Mouse (Mus musculus): Measurements from ENCODE around the gene Ebf1. TPM values are rescaled to one million over a fixed set of nuclear protein-coding genes. Genes with fewer than 3 reads are reported as not detected.
A peak's percentile ranks its signal among the peaks of the same experiment; 100 is the strongest.

The Ebf1 gene
- total RNA-seq, 2 experiments from 2014 or later, result 2.9 to 6.1 TPM

DNA sequence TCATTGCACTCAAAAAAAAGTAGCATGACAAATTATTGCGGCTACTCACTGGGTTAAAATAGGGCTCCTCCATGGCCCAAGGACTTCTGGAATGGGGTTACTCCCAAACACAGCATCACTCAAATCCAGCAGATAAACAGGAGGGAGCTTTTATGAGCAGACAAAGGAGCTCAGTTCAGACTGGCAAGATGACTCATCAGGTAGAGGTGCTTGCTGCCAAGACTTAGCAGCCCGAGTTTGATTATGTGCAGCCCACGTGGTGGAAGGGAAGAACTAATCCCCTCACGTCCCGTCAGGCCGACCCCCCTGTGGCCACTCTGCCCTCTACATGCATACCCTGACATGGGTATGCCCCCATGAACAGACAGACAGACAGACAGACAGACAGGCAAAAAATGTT is 285.0 kb downstream of the Ebf1 start:
- DNase-seq (ENCODE audit: low spot score in 2 of 2), result no peak
- intact Hi-C loops (cut with DNase I), result no loop called here

DNA sequence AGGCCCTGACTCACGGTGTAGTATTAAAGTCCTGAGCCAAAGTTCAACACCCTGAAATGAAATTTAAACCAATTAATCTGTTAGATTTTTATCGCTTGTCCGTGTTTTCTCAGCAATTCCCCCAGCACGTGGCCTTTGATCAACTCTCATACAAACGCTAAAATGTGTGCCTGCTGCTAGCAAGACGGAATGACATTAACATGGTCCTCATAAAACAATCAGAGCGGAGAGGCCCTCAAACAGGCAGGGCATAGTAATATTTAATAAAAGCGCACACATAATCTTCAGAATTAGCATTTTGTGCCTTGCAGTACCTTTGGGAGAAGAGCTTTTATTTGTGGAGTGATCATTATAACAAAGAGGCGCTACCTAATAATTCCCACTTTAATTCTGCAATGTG is 287.0 kb downstream of the Ebf1 start:
- intact Hi-C loops (cut with DNase I), result no loop called here
- no peak for DNase-seq (ENCODE audit: low spot score in 2 of 2)

DNA sequence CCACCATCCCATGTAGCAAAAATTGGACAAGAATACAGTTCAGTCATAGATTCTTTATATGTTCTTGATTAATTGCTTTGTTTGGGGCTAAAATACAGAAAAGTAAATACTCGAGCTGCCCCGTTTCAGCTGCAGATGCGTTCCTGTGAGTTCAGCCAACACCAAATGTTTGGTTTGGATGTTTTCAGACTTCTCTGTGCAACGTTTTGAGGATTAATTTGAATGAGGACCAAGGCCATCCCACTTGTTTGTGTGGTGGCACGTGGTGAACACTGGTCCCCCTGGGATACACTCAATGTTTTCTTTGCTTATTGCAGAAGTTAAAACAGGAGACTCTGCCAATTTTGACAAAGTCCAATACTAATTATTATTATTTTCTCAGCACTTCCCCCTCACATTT is 289.3 kb downstream of the Ebf1 start:
- intact Hi-C loops (cut with DNase I), result no loop called here
- DNase-seq (ENCODE audit: low spot score in 2 of 2), result no peak

DNA sequence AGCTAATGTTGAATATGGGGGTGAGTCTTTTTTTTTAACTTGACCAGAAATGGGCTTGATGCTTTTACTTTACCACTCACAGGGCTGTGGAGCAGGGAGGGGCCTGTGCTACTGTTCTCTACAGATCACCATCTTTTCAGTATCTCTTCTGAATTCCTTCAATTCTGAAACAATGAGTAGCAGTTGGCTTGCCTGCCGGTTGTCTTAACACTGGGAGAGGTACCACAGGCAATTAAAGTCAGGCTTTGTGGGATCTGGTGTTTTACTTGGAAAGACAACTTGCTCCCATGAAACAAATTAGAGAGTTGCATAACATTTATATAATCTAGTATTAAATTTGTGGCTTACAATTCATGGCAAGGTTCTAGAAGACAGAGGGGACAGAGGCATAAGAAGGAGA is 294.6 kb downstream of the Ebf1 start:
- DNase-seq (ENCODE audit: low spot score in 2 of 2), result no peak
- intact Hi-C loops (cut with DNase I), result no loop called here

DNA sequence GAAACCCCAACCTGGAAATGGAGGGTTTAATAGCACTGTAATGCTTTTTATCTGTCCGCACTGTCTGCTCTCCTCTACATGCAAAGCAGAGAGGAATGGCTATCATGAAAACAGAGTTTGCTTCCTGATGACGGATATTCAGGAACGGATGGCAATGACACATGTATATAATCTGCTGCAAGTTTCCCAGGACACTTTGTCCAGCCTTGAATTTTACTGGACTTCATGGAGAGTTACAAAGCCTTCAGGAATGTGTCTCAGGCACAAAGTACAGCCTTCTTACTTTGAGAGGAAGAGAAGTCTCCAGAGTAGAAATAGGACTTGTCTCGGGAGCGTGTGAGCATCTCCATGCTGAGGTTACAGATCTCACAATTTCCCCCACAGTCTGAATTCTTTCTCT is 296.7 kb downstream of the Ebf1 start:
- intact Hi-C loops (cut with DNase I), result no loop called here
- no peak for DNase-seq (ENCODE audit: low spot score in 2 of 2)

DNA sequence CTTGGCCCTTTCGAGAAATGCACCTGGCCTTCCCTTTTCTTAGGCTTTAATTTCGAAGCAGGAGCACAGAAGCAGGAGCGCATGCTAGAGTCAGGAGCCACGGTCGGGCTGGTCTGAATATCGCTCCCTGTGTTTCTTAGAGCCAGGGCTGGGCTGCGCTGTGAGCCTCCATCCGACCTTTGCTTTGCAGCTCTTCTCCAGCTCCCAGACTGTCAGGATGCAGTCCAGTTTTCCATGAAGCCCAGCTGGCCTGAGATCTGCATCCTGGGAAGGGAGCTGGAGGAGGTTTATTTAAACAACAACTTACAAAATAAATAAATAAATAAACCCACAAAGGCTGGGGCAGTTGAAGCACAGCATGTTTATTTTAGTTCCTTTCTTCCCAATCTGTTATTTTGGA is 299.9 kb downstream of the Ebf1 start:
- intact Hi-C loops (cut with DNase I), result no loop called here
- no peak for DNase-seq (ENCODE audit: low spot score in 2 of 2)

DNA sequence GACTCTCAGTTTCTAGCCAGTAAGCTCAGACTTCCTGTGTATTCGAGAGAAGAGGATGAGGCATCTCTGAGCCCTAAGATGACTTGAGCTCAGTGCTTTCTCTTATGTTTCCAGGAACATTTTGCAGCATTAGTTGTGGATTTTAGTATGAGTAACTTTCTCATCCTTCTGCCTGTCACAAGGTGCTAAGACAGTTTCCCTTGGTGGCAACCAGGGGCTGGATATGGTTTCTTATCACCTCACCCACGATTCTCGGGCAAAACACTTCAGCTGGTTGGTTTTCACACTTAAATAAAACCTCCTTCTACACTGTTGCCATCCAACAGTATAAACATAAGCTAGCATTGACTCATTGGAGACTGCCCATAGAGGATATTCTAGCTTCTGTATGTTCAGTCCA is 306.0 kb downstream of the Ebf1 start:
- intact Hi-C loops (cut with DNase I), result no loop called here
- DNase-seq (ENCODE audit: low spot score in 2 of 2), result peak; percentile 5 to 11

DNA sequence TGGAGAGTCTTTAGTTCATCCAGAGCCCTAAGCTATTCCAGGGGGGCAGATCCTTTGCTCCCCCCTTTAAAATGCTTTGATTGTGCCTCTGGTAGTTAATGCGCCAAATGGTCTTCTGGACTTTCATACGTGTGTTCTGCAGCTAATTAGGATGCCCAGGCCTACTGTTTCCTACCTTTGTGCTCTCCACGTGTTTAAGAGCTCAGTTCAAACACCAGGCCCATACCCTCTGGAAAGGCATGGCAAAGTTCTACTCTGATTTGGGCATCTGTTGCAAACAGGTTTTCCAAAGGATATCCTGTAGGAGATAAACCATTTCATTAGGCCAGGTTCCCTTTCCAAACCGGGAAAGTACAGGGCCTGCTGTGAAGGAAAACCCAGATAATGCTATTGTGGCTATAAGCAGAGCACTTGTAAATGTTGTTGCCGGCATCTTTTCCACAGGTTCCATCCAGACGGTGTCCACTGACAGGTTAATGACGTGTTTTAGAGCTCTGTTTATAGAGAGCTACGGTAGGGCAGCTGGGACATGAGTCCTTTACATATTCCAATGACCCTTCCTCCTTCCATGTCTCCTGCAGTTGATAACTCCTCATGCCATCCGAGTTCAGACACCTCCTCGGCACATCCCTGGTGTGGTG is 306.9 kb downstream of the Ebf1 start:
- intact Hi-C loops (cut with DNase I), result no loop called here
- DNase-seq (ENCODE audit: low spot score in 2 of 2), result no peak

DNA sequence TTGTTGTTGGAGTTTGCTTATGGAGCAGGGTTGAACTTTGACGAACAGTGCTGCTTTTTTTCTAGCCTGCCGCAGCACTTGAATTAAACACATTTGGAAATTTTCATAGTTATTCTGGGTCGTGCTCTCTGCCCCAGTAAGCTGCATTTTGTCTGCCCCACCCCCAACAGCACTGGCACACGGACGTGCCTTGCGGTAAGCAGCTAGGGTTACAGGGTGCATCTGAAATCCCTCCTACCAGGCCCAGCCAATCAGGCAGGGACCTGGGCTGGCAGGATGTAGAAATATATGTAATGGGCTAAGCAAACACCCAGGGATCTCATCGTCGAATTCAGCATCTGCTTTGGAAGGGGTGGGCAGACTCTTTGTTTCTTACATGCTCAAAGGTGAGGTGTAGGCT is 307.8 kb downstream of the Ebf1 start:
- DNase-seq (ENCODE audit: low spot score in 2 of 2), result no peak
- intact Hi-C loops (cut with DNase I), result no loop called here

DNA sequence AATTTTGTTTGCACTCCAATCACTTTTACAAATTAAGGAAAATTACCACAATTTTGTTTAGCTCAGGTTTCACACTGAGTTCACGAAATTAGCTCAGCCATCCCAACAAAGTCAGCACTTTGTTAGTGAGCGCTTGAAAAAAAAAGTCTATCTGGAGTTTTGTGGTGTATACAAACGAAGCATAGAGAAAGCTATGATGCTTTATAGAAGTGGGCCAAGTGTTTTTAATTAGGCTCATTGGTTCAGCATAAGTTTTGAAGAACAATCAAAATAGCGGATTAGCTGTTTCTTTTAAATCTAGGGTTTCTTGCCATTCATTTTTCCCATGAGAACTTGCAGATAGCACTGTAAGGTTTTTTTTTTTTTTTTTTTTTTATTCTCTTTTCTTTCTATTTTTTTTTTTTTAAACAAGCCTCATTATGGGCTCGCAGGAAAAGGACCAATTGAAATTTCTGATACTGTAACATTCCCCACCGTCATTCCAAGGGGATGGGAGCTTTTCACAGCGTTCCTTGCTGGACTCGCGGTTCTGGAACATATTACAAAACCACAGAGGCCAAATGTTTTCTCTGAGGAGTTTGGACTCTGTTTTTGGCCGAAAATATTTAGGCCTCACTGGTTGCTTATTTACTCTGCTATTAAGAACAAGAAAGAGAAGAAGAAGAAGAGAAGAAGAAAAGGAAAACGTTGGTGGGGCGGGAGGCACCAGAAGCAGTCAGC is 308.8 kb downstream of the Ebf1 start:
- no peak for DNase-seq (ENCODE audit: low spot score in 2 of 2)
- intact Hi-C loops (cut with DNase I), result no loop called here

DNA sequence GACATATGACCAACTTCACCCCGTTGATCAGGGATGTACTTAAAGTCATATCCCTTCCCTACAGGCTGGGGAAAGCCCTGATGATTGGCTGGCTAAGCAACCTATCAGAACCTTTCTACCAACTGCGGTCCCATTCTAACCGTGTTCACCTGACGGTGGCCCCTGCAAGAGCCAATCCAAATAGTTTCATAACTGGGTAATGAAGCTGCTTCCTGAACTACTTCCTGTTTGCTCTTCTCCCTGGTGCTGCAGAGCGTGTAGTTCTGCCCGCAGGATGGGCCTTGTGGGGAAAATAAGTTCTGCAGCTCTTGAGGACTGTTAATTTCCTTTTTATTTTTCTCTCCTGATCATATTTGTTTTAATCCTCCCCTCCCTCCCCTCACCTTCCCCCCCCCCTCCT is 311.3 kb downstream of the Ebf1 start:
- DNase-seq (ENCODE audit: low spot score in 2 of 2), result no peak

DNA sequence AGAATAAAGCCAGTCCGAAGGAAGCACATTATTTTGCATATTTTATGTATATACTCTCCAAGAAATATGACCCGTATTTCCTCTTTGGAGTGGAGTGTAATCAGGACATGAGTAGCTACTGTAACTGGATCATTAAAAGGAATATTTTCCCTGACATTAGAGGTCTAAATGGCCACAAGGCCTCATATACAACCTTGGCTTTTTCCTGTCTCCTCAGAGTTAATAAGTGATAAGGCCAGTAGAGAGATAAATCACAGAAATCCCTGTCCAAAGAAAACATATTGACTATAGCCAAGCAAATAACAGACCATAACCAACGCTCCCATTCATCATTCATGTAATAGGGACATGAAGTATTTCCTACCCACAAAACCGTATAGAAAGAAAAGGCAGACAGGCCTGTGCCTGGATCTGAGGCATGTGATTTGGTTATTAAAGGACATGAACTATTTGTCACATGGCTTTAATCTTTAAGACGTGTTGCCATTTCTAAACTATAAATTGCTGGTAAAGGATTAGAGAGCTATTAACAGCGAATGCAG is 315.9 kb downstream of the Ebf1 start:
- intact Hi-C loops (cut with DNase I), result no loop called here

More for the DNA sequence above, 311.3 kb downstream of the Ebf1 start:
- intact Hi-C loops (cut with DNase I), result no loop called here

DNA sequence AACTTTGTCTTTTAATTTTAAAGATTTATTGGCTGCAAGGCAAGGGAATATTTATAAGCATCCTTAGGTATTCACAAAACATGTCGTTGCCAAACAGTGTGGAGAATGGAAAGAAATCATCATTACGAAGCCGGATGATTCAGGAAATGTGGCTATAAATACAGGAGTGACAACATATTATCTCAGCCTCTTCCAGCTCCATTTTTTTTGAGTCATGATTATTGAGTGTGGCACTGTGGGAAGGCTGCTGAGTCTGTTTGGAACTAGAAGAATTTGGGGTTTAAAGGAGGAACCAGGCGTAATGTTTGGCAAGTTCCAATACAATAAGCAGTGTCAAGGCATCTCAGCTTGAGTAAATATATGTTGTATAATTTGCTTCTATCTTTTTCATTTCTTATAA is 326.7 kb downstream of the Ebf1 start:
- no peak for DNase-seq (ENCODE audit: low spot score in 2 of 2)
- intact Hi-C loops (cut with DNase I), result no loop called here

More for the DNA sequence above, 315.9 kb downstream of the Ebf1 start:
- DNase-seq (ENCODE audit: low spot score in 2 of 2), result no peak

DNA sequence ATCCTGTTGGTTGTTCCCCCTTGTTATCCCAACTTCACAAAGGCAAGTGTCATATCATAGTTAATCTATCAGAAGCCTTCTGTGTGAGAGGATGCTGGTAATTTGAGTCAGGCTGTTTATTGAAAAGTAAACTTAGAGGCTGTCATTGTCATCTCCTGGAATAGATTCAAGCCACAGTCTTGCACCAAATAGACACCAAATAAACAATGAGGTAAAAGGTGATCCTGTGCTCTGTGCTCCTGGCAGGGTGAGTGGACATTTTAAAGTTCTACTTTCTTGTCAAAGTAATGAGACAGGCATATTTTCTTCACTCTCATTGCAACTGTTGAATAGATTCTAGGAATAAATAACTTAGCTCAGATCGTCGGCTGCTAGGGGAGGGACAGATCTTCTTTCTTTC is 327.3 kb downstream of the Ebf1 start:
- intact Hi-C loops (cut with DNase I), result no loop called here

DNA sequence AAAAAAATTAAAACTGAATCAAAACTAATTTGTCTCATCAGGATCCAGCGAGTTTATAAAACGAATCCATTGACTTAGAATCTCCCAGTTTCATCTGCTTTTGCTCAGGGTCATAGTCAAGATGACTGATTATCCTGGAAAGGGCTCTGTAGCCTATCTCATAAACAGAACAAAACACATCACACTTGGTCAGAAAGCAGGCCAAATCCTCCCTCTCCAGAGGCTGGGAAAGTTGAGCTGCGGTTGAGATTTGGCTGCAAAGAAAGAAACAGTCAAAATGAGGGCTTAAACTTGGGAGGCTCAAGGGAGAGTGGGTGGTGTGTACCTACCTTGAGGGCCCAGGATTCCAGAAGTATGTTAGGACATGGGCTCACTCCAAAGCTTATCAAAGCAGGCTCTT is 329.5 kb downstream of the Ebf1 start:
- intact Hi-C loops (cut with DNase I), result no loop called here
- DNase-seq (ENCODE audit: low spot score in 2 of 2), result no peak

More for the DNA sequence above, 327.3 kb downstream of the Ebf1 start:
- DNase-seq (ENCODE audit: low spot score in 2 of 2), result no peak

DNA sequence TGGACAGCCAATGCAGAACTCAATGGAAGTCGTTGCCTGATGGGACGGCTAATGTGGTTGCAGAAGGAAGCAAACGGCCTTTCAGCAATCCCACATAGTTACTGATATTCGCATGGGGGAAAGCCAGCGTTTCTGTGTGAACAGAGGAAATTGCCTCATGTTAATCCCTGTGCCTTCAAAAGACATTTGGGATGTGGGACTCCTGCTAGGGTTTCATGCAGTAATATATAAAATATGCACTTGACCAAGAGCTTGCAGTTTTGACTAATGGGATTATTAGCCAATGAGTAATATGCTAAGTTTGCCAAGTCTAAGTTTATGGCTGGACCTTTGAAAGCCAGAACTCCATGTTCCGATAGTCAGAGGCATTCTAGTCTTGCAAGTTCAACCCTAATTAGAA is 331.4 kb downstream of the Ebf1 start:
- intact Hi-C loops (cut with DNase I), result no loop called here
- DNase-seq (ENCODE audit: low spot score in 2 of 2), result no peak

DNA sequence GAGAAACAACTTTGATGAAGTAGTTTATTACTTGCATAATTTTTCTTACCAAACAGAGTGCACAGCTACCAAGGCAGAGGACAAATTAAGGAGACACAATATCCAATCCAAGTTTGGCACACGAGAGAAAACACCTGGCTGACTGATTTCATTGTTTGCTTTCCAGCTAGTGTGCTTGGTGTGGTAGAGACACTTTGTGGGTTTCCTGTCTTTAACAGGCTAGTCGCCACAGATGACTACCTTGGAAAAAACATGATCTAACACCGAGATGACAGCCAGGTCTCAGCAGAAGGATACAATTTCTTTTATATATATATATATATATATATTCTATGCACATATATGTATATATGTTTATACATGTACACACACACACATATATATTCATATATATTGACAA is 332.0 kb downstream of the Ebf1 start:
- intact Hi-C loops (cut with DNase I), result no loop called here
- no peak for DNase-seq (ENCODE audit: low spot score in 2 of 2)

DNA sequence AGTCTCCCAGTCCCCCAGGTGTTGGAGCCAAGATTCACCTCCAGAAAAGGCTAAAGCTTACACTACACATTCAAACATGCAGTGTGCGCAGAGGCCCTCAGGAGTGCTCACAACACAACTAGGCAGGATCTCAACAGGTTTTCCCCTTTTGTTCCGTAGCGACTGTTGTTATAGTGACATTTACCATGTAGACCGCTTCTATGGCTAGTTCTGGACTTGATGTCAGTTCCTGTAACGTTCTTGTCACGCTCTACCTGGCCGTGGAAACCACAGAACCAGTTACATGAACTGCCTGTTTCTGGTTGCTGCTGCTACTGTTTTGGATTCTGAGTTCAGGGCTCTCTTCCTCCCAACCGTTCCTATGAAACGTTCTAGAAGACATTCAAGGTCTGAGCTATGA is 333.2 kb downstream of the Ebf1 start:
- DNase-seq (ENCODE audit: low spot score in 2 of 2), result no peak
- intact Hi-C loops (cut with DNase I), result no loop called here

DNA sequence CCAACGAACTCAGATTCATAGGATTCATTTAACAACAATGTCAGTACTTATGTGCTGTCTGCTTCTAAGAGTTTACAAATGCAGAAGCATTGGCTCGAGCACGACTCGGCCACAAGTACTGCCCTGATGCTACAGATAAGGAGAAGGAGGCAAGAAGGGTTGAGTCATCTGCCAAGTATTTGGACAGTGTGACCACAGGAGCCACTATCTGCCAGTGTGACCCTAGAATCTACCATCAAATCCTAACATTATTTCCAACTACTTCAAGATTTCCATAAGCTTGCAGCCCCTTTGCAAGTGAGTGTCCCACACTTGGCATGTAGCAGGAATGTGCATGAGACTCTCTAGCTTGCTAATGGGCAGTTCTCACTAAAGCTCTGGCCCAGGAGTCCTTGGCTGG is 334.4 kb downstream of the Ebf1 start:
- DNase-seq (ENCODE audit: low spot score in 2 of 2), result no peak
- intact Hi-C loops (cut with DNase I), result no loop called here

DNA sequence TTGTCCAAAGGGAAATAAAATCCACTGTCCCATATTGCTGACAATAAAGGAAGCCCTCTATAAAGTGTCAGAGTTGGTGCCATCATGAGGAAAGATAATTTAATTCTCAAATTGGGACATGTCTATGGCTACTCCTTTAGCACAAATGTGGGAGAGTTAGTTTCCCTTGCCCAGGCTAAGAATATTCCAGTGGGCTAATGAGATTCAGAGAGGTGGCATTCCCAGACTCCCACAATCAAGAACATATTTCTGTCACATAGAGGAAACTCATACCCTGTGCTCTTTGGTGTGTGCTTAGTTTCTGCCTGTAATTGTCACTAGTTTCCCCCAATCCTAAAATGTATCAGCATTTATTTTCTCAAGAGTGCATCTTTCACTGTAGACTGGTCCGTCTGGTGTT is 336.2 kb downstream of the Ebf1 start:
- DNase-seq (ENCODE audit: low spot score in 2 of 2), result no peak
- intact Hi-C loops (cut with DNase I), result no loop called here

DNA sequence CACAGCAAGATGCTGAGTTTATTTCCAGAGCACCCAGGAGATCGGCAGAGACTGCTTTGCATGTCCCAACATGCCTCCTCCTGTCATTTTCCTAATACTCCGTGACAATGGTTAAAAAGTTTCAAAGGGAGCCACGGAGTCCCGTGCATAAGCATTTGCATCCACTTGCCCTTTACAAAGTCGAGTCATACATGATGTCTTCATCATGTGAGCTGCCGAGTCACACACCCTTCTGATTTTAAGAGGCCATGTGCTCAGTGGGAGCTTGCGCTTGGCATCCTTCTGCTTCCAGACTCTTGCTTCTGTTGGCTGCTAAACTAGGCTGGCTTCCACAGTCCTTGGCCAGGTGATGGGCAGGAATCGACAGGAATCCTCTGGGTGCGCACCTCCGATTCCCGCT is 336.7 kb downstream of the Ebf1 start:
- no peak for DNase-seq (ENCODE audit: low spot score in 2 of 2)
- intact Hi-C loops (cut with DNase I), result no loop called here
